ENCODE assay signal across 22 mouse cellular contexts in the genomic region with DNA sequence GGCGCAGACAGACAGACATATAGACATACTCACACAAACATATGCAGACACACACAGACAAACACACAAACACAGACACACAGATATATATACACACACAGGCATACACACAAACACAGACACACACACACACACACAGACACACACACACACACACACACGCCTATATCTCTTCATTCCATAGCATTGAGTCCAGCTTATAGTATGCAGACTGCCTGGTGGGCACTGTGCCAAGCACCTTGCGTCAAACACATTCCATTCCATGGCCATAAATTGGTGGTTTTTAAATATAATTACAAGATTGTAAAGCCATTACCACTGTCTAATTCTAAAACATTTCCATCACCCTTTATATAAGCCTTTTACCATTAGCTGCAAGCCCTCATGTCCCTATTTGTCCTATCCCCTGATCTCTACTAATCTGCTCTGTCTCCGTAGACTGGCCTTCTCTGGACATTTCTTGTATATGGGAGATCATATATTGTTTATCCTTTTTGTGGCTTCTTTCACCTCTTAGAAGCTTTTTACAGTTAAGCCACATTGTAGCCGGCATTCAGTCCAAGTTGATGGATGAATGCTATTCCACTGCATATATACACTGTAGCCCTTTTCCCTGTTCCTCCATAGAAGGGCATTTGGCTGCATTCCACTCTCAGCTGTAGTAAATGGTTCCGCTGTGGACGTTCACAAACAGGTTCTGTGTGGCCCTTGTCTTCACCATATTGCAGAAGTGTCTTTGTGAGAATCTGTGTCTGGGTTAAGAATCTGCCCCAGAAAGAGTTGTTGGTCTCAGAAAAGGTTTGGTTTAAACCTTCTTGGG. TPM values are rescaled to one million over a fixed set of nuclear protein-coding genes. Genes with fewer than 3 reads are reported as not detected.
DNase-seq lines count a peak whose midpoint lies in the region; ATAC-seq and TF ChIP-seq lines count a peak whose summit lies in the region.
"Had no signal": no experiment of that assay in that cellular context is flagged by ENCODE, and none has a peak within 500 bp of the region (broad histone marks: within the 10 kb centered on the region; RNA-seq: fewer than 3 reads in every experiment).

No protein-coding gene starts in this region.

- no peak; the same call in 1 of the 2 replicates for ATAC-seq in forebrain, embryonic 14.5 days
- no peak for ATAC-seq in forebrain, embryonic 13.5 days
- ATAC-seq in lung, postnatal 0 days, result no peak
- ATAC-seq in intestine, embryonic 15.5 days, result peak; percentile 68
- peak; percentile 66; the same call in 1 of the 2 replicates for ATAC-seq in stomach, postnatal 0 days (ENCODE audit: low FRiP score, low TSS enrichment)
- ATAC-seq: CD4-positive, CD25-positive, alpha-beta regulatory T cell, adult 4 months; Patski had no signal

- H3K4me1 ChIP-seq in forebrain, embryonic 14.5 days (ENCODE audit: control insufficient read depth, insufficient read depth, low read length), result no peaks in the 10 kb centered on the region
- peaks cover 8% of the 10 kb centered on the region; the same call in 1 of the 2 replicates for H3K4me1 ChIP-seq in forebrain, embryonic 13.5 days
- H3K4me1 ChIP-seq in lung, postnatal 0 days (ENCODE audit: insufficient read depth, low read depth, low read length), result no peaks in the 10 kb centered on the region
- 0 out of 2 replicates have a peak, but pooled peaks cover 3% of the 10 kb centered on the region for H3K4me1 ChIP-seq in lung, adult 2 months (ENCODE audit: control insufficient read depth, insufficient read depth, low read length)
- 0 out of 2 replicates have a peak, but pooled peaks cover 5% of the 10 kb centered on the region for H3K4me1 ChIP-seq in intestine, embryonic 15.5 days (replicated peaks)
- H3K4me1 ChIP-seq in stomach, postnatal 0 days (replicated peaks; ENCODE audit: control insufficient read depth, insufficient read depth), result no peaks in the 10 kb centered on the region
- H3K4me1 ChIP-seq: neural tube, embryonic 12.5 days had no signal

- no peaks in the 10 kb centered on the region for H3K36me3 ChIP-seq in forebrain, embryonic 14.5 days (ENCODE audit: control insufficient read depth, insufficient read depth, low read length)
- no peaks in the 10 kb centered on the region for H3K36me3 ChIP-seq in forebrain, embryonic 13.5 days (ENCODE audit: poor library complexity, severe bottlenecking)
- no peaks in the 10 kb centered on the region for H3K36me3 ChIP-seq in lung, postnatal 0 days (ENCODE audit: insufficient read depth, low read length)
- no peaks in the 10 kb centered on the region for H3K36me3 ChIP-seq in intestine, embryonic 15.5 days
- no peaks in the 10 kb centered on the region for H3K36me3 ChIP-seq in stomach, postnatal 0 days (ENCODE audit: control insufficient read depth, insufficient read depth, low read length)
- H3K36me3 ChIP-seq: hindbrain, embryonic 15.5 days; kidney, embryonic 15.5 days; neural tube, embryonic 12.5 days had no signal

- H3K4me3 ChIP-seq in forebrain, embryonic 14.5 days (ENCODE audit: low read depth, low read length), result no peak overlapping the region
- no peak overlapping the region for H3K4me3 ChIP-seq in forebrain, embryonic 13.5 days
- no peak overlapping the region for H3K4me3 ChIP-seq in lung, postnatal 0 days (ENCODE audit: low read depth, low read length)
- H3K4me3 ChIP-seq in lung, adult 2 months (replicated peaks; ENCODE audit: extremely low read depth, low read depth, low read length), result no peak overlapping the region
- no peak overlapping the region for H3K4me3 ChIP-seq in intestine, embryonic 15.5 days (replicated peaks)
- H3K4me3 ChIP-seq in stomach, postnatal 0 days (ENCODE audit: low read depth, low read length), result no peak overlapping the region
- H3K4me3 ChIP-seq: forebrain, embryonic 10.5 days; hindbrain, embryonic 15.5 days; kidney, embryonic 15.5 days; left cerebral cortex, adult 2 months; neural tube, embryonic 12.5 days had no signal

- no peak overlapping the region for H3K27ac ChIP-seq in forebrain, embryonic 14.5 days (ENCODE audit: low read depth, low read length)
- H3K27ac ChIP-seq in forebrain, embryonic 13.5 days, result no peak overlapping the region
- H3K27ac ChIP-seq in lung, postnatal 0 days (ENCODE audit: low read length), result no peak overlapping the region
- peak overlapping the region; percentile 51 for H3K27ac ChIP-seq in intestine, embryonic 15.5 days
- no peak overlapping the region for H3K27ac ChIP-seq in stomach, postnatal 0 days (replicated peaks)
- H3K27ac ChIP-seq: forebrain, embryonic 10.5 days; hindbrain, embryonic 15.5 days; kidney, embryonic 15.5 days; left cerebral cortex, adult 2 months; neural tube, embryonic 12.5 days had no signal

- H3K27me3 ChIP-seq in forebrain, embryonic 14.5 days (replicated peaks; ENCODE audit: control insufficient read depth, insufficient read depth, low read length), result no peaks in the 10 kb centered on the region
- no peaks in the 10 kb centered on the region for H3K27me3 ChIP-seq in forebrain, embryonic 13.5 days
- H3K27me3 ChIP-seq in lung, postnatal 0 days (replicated peaks; ENCODE audit: insufficient read depth, low read length), result no peaks in the 10 kb centered on the region
- H3K27me3 ChIP-seq in intestine, embryonic 15.5 days (replicated peaks), result no peaks in the 10 kb centered on the region
- H3K27me3 ChIP-seq in stomach, postnatal 0 days (ENCODE audit: control insufficient read depth, insufficient read depth, low read length), result no peaks in the 10 kb centered on the region
- H3K27me3 ChIP-seq: hindbrain, embryonic 15.5 days; kidney, embryonic 15.5 days; neural tube, embryonic 12.5 days; Patski had no signal

- DNase-seq in forebrain, embryonic 14.5 days (ENCODE audit: low spot score), result peak; percentile 25
- peak; percentile 25 for DNase-seq in lung, postnatal 0 days (ENCODE audit: low spot score)
- no peak for DNase-seq in lung, adult 2 months
- DNase-seq in stomach, postnatal 0 days (ENCODE audit: low spot score), result no peak
- DNase-seq in cerebellum, postnatal 14 days, result no peak
- DNase-seq: cerebellum, adult 2 months; heart, adult 11 months; kidney, adult 11 months; kidney, postnatal 4 days; left cerebral cortex, postnatal 4 days; midbrain, embryonic 14.5 days; thymus, postnatal 14 days had no signal

- no peak overlapping the region for H3K4me2 ChIP-seq in forebrain, embryonic 14.5 days (ENCODE audit: low read length)
- no peak overlapping the region for H3K4me2 ChIP-seq in forebrain, embryonic 13.5 days
- H3K4me2 ChIP-seq in lung, postnatal 0 days (replicated peaks; ENCODE audit: low read depth, low read length), result no peak overlapping the region
- no peak overlapping the region for H3K4me2 ChIP-seq in intestine, embryonic 15.5 days (replicated peaks)
- no peak overlapping the region for H3K4me2 ChIP-seq in stomach, postnatal 0 days (replicated peaks; ENCODE audit: low read depth)
- H3K4me2 ChIP-seq: heart, embryonic 11.5 days; hindbrain, embryonic 15.5 days; kidney, embryonic 15.5 days; neural tube, embryonic 12.5 days had no signal

- TF ChIP-seq EP300 in lung, postnatal 0 days (IDR thresholded peaks at IDR 0.05), result no peak
- TF ChIP-seq EP300 in stomach, postnatal 0 days (optimal IDR thresholded peaks at IDR 0.05), result no peak

- no peak overlapping the region for H3K9ac ChIP-seq in forebrain, embryonic 14.5 days (ENCODE audit: low read length)
- H3K9ac ChIP-seq in forebrain, embryonic 13.5 days, result no peak overlapping the region
- H3K9ac ChIP-seq in lung, postnatal 0 days (replicated peaks; ENCODE audit: low read depth), result no peak overlapping the region
- no peak overlapping the region for H3K9ac ChIP-seq in intestine, embryonic 15.5 days
- H3K9ac ChIP-seq in stomach, postnatal 0 days (ENCODE audit: low read length), result no peak overlapping the region
- H3K9ac ChIP-seq: hindbrain, embryonic 15.5 days; kidney, embryonic 15.5 days; neural tube, embryonic 12.5 days had no signal

- TF ChIP-seq POLR2A in lung, adult 2 months (IDR thresholded peaks at IDR 0.05; ENCODE audit: borderline replicate concordance, extremely low read depth, low read depth, low read length), result no peak

- TF ChIP-seq CTCF in lung, postnatal 0 days (IDR thresholded peaks at IDR 0.05), result no peak
- TF ChIP-seq CTCF in lung, adult 2 months (IDR thresholded peaks at IDR 0.05; ENCODE audit: insufficient read depth, low read length), result no peak
- no peak for TF ChIP-seq CTCF in stomach, postnatal 0 days (IDR thresholded peaks at IDR 0.05; ENCODE audit: low read depth)

- WGBS in forebrain, embryonic 14.5 days, result 78% methylated on average over 7 of the region's 7 CpGs
- WGBS in forebrain, embryonic 13.5 days, result 82% methylated on average over 7 of the region's 7 CpGs
- 54% methylated on average over 7 of the region's 7 CpGs for WGBS in lung, postnatal 0 days
- 71% methylated on average over 7 of the region's 7 CpGs for WGBS in lung, adult 2 months
- 42% methylated on average over 7 of the region's 7 CpGs for WGBS in intestine, embryonic 15.5 days
- WGBS in stomach, postnatal 0 days, result 43% methylated on average over 7 of the region's 7 CpGs

- H3K9me3 ChIP-seq in forebrain, embryonic 14.5 days (replicated peaks; ENCODE audit: control insufficient read depth, low read length), result no peaks in the 10 kb centered on the region
- H3K9me3 ChIP-seq in forebrain, embryonic 13.5 days (replicated peaks), result no peaks in the 10 kb centered on the region
- H3K9me3 ChIP-seq in lung, postnatal 0 days (ENCODE audit: low read length), result no peaks in the 10 kb centered on the region
- H3K9me3 ChIP-seq in intestine, embryonic 15.5 days, result no peaks in the 10 kb centered on the region
- no peaks in the 10 kb centered on the region for H3K9me3 ChIP-seq in stomach, postnatal 0 days (ENCODE audit: control insufficient read depth, low read length)
- H3K9me3 ChIP-seq: forebrain, embryonic 10.5 days; hindbrain, embryonic 15.5 days; kidney, embryonic 15.5 days; neural tube, embryonic 12.5 days had no signal

RNA-seq across cellular contexts. Expression of gene Lrrc20, which starts 31.0 kb away (rescaled TPM):
- polyA plus RNA-seq in forebrain, embryonic 14.5 days (2014; fragmentation: Nextera tagmentation; extraction: Ambion mirVana), result 21.3 TPM in 2 replicates
- 16.4 and 17.5 TPM in 2 replicates for polyA plus RNA-seq in forebrain, embryonic 13.5 days (2015; fragmentation: Nextera tagmentation; extraction: Ambion mirVana)
- 5.8 and 6.6 TPM in 2 replicates for polyA plus RNA-seq in lung, postnatal 0 days (2015; fragmentation: Nextera tagmentation; extraction: Ambion mirVana)
- polyA plus RNA-seq in lung, adult 2 months (2012; rRNA removed), result 11.3 and 21.1 TPM in 2 replicates
- polyA plus RNA-seq in intestine, embryonic 15.5 days (2015; fragmentation: Nextera tagmentation; extraction: Ambion mirVana), result 5.6 and 5.9 TPM in 2 replicates
- polyA plus RNA-seq in stomach, postnatal 0 days (2015; fragmentation: Nextera tagmentation; extraction: Ambion mirVana), result 6.7 and 7.3 TPM in 2 replicates

RNA-seq across cellular contexts. Expression of gene Eif4ebp2, which starts 54.1 kb away (rescaled TPM):
- 50.0 and 51.3 TPM in 2 replicates for polyA plus RNA-seq in forebrain, embryonic 14.5 days (2014; fragmentation: Nextera tagmentation; extraction: Ambion mirVana)
- polyA plus RNA-seq in forebrain, embryonic 13.5 days (2015; fragmentation: Nextera tagmentation; extraction: Ambion mirVana), result 96.4 and 102 TPM in 2 replicates
- polyA plus RNA-seq in lung, postnatal 0 days (2015; fragmentation: Nextera tagmentation; extraction: Ambion mirVana), result 61.3 and 62.5 TPM in 2 replicates
- polyA plus RNA-seq in lung, adult 2 months (2012; rRNA removed), result 101 and 132 TPM in 2 replicates
- 74.4 and 80.6 TPM in 2 replicates for polyA plus RNA-seq in intestine, embryonic 15.5 days (2015; fragmentation: Nextera tagmentation; extraction: Ambion mirVana)
- 41.5 and 47.7 TPM in 2 replicates for polyA plus RNA-seq in stomach, postnatal 0 days (2015; fragmentation: Nextera tagmentation; extraction: Ambion mirVana)

Comparison
In these comparisons a context has a peak if more than half of its experiments do, and no peak if none do; other contexts are left out.
1. DNase-seq: peak in forebrain, embryonic 14.5 days (single experiment) and lung, postnatal 0 days (single experiment); none in lung, adult 2 months (single experiment), stomach, postnatal 0 days (single experiment) and cerebellum, postnatal 14 days (0 of 2).
2. ATAC-seq: peak in intestine, embryonic 15.5 days (single experiment) and stomach, postnatal 0 days (single experiment); none in forebrain, embryonic 14.5 days (single experiment), forebrain, embryonic 13.5 days (single experiment) and lung, postnatal 0 days (single experiment).